Mouse (Mus musculus) natural killer cell, adult 2 months (primary cell): ENCODE results near the gene 9130019O22Rik.
A peak's percentile ranks its signal among the peaks of the same experiment; 100 is the strongest.
"Not testable (repeated sequence)": the region's sequence is repeated elsewhere in the genome, so short reads cannot be mapped to it uniquely, and the experiment has no call there.

ENCODE experiments used
- DNase-seq, 2 experiments: peaks; one replicate each; pipeline ENCODE4 v3.0.0; 2022; ENCODE audit warnings: low spot score in 2 of 2

The 9130019O22Rik gene

DNA sequence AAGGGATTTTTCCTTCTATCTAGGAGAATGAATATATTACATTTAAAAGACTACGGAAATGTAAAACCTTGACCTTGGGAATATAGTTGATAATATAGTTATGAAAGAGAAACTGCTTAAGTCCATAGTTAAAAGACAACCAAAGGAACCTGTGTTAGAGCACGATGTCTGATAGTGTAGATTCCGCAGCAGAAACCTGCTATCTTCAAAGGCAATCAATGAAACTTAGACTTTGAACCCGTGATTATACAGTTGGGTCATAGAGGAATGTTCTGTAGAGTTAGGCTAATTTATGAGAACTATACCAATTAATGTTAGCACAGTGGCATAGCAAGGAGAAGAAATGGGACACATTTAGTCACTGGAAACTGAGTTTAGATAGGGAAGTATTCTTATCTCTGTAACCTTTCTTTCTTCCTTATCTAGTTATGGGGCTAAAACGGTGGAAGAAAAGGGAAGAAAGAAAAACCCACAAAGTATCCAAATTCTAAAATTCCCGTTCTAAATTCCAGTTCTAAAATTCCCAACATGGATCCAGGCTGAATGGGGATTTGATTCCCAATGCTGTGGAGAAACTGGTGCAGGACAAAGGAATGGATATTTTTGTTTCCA lies 8.6 kb downstream of the 9130019O22Rik start:
- DNase-seq = no peak

DNA sequence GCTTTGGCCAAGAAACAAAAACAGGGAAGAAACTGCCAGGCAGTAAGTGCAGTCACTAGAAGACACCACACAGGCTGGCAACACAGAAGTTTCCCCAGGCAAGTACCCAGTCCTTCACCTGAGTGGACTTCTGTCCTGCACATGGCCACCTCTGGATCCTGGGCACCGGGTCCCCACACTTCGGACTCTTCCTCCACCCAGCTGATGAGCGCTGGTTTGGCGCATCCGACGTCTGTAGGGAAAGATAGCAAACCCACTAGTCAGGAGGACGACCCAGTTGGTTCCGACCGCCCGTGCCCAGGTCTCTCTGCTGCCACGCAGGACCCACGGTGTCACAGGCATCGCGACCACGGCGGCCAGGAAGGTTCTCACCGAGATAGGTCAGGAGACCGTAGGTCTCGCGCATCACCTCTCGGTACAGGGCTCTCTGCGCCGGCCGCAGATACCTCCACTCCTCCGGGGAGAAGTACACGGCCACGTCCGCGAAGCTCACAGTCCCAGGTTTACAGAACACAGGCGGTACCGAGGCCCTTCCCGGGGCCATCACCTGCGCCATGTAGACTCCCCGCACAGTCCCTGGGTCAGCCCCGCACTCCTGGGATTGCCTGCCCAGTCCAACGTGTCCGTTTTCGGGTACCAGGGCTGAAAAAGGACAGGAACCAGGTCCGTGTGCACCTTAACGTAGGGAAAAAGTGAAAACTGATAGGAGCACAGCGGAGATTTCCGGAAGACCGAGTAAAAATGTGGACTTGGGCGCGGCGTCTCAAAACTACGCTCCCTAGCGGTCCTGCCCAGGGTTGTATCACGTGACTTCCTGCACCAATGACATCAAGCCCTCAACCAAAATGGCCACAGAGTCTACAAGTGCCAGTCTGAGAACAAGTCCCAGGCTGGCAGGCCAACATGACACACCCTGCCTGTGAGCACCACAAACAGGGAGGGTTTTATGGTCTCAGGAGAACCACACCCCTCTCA lies 11.4 kb downstream of the 9130019O22Rik start, which contains the start of gene Zfp747:
TSS of gene Zfp747 (minus strand) at position 780 of the 975 bp plus-strand sequence.
- DNase-seq = peak; percentile 92 to 93

DNA sequence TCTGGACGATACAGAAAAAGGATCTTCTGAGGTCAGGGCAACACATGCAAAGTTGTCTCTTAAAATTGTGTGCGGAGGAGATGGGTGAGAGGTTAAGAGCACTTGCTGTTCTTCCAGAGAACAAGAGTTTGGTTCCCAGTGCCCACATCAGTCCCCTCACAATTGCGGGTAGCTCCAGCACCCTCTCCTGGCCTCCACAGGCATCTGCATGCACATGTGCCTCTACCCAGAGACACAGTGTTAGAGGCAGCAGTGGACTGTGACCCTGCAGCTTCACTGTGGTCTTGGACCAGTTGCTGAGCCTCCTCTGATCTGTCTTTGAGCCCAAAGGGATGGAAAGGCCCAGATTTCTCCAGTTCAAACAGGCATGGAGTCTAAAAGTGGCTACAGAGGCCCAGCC lies 15.1 kb downstream of the 9130019O22Rik start:
- not testable (repeated sequence) for DNase-seq

DNA sequence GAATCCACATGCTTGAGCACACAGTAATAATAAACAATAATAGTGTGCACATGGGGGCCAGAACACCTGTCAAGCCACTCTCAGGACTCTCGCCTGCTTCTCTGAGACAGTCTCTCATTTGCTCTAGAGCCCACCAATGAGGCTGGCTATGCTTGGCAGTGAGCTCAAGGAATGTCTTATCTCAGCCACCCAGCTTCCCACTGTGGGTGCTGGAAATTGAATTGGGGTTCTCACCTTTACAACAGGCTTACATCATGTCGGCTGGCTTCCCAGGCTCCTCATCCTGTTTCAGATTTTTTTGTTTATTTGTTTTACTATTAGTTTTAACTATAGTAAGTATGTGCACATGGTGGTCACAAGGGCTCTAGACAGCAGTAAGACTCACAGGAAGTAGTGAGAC lies 15.8 kb downstream of the 9130019O22Rik start:
- no peak for DNase-seq

DNA sequence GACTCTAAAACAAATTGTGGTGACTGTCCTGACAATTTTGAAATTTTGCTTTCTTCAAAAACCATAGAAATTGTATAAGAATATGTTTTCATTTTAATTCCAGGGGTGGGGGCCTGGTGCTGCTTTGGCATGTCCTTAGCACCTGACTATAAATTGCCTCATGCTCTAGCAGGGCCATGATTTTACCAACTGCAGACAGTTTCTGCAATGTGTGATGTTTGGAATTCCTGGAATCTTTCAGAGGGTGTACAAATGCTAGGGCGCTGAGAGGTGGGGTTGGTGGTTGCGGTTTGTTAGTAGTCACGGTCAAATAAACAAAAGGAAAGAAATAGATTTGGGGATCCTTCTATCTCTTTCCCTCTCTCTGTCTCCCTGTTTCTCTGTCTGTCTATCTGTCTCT lies 20.7 kb downstream of the 9130019O22Rik start:
- DNase-seq = no peak

DNA sequence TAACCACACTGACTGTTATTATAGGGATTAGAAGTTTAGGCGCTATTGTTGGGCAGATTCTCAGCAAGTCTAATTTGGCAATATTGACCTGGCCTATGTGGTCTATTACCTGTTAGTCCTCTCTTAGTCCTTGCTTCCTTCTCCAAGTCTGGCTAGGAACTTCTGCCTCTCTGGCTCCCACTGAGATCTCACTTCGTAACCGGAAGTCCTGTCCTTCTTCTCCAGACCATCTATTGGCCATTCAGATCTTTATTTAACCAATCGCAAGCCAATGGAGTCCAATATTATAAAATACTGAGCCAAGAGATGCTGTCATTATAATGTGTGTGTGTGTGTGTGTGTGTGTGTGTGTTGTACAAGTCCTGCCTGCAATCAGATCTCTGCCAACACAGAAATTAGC lies 22.8 kb downstream of the 9130019O22Rik start:
- no peak for DNase-seq

DNA sequence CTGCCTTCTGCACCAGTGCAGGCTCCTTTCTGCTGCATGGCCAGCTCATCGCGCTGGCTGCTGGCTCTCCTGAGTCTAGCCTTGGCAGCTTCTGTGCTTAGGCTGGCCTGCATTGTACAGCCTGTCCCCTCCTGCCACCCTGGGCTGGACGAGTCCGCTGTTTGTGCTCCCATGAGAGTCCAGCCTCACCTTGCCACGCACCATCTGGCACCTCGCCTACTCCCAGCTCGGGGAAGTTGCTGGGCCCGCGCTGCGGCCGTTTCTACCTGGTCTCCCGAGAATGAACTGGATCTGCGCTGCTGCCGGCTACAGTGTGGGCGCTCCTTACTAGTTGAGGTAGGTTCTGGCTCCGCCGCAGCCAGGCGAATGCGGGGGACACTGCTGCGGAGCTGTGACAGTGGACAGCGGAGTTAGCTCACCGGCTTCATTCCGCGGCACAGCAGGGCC lies 23.5 kb downstream of the 9130019O22Rik start:
- no peak for DNase-seq

DNA sequence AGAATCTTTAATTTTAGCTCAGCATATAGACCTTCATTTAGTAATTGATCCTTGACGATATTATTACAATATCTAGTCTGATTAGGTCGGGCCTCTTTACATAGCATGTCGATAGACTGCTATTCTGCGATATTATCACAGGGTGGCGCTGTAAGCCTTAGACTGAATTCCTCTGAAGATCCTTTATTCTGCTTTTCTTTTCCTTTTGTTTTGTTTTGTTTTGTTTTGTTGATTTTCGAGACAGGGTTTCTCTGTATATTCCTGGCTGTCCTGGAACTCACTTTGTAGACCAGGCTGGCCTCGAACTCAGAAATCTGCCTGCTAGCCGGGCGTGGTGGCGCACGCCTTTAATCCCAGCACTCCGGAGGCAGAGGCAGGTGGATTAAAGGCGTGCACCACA lies 24.5 kb downstream of the 9130019O22Rik start:
- peak in 1 of 2 experiments; percentile 34 for DNase-seq

DNA sequence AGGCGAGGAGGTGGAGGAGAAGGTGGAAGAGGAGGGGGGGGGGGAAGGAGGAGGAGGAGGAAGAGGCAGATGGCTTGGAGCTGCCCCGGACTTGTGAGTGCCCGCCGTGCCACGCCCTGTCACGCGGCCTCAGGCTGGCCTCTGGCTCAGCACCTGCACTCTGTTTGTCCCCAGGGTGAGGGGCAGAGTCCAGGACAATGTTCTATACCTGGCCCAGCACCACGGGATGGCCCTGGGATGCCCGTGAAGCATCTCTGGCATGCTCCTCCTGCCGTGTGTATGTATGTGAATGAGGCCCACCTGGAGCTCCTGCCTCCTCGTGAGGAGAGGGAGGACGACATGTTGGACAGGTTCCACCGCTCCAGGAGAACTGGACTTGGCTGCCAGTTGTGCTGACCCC lies 25.5 kb downstream of the 9130019O22Rik start:
- no peak for DNase-seq

DNA sequence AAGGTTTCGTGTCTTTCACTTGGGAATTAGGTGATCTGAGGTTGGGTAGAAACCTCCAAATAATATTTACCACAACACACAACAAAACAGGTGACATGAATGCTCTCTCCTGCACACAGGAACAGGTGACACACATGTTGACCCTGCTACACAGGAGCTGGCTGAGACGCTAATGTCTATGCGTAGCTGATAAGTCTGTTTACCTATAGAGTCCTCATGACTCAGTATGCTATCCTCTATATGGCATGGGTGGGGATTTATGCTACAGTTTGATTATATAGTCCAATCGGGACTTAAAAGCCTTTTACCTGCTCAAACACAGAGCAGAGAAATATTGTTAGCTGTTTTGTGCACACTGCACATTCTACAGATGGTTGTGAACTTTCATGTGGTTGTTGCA lies 26.7 kb downstream of the 9130019O22Rik start:
- DNase-seq = no peak

DNA sequence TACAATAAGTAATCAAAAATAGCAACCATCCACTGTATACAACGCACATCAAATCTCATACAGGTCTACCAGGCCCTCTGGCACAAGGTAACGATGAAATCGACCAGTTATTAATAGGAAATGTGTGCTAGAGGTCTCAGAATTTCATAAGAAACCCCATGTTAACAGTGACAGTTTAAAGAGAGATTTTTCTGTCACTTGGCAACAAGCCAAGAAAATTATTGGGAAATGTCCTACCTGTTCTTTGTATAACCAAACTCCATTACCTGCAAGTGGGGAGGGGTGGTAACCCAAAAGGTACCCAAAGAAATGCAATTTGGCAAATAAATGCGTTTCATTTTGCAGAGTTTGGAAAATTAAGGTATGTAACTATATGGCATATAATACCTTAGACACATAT lies 28.5 kb downstream of the 9130019O22Rik start:
- no peak for DNase-seq

DNA sequence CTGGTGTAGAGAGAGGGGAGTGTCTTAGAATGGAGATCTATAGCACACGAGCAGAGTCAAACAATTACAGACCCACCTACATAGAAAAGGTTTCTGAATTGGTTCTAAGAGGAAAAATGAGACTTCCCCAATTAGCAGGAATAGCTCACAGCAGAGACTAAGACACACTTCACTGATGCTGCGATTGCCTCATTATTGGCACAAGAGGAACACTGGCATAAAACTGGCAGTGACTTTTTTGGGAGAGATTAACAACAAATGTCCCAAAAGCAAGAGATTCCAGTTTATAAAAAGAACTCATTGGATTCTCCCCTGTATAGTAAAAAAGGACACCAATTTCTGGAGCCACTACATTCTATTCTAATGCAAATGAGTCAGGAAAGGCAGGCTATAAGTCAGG lies 29.1 kb downstream of the 9130019O22Rik start:
- no peak for DNase-seq

DNA sequence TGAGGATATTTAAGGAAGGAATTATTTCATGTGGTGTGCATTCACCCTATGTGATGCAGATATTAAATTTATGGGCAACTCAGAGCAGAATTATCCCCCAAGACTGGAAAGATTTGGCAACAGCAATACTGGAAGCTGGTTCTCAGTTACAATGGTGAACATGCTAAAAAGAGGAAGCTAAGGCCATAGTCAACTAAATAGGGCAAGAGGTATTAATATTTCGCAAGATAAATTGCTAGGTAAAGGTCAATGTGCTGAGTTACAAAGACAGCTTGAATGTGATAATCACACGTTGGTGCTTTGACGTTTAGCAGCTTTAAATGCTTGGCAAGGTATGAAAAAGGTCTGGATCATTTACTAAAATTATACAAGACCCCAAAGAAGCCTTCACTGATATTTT lies 31.2 kb downstream of the 9130019O22Rik start:
- no peak for DNase-seq

DNA sequence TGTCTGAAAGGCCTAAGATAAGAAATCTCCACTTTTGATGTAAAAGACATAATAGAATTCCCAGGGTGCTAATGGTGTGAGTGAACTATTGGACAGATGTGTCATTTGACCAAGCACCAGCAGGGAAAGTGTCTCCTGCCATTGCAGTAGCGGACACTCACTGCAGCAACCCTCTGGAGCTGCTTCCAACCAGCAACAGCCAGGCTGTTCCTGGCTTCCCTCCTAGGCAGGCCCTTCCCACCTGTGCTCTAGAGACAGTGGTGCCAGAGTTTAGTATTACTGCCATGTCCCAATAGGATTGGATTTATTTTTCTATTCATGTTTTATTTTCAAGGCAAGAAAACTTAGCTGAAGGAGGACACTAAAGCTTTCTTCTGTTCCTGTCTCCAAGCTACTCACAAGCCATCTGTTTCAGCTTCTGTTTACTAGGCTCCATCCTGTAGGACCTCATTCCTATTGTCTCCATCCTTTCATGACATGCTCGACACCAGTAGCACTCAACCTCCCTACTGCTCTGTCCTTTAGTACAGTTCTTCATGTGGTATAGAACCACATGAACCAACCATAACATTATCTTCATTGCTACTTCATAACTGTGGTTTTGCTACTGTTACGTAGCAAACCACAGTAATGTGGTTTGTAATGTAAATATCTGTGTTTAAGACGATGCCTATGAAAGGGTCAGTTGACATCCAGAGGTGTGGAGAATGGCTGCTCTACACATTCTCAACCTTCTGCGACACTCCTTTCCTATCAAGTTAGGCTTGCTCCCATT lies 35.5 kb downstream of the 9130019O22Rik start:
- DNase-seq = no peak

DNA sequence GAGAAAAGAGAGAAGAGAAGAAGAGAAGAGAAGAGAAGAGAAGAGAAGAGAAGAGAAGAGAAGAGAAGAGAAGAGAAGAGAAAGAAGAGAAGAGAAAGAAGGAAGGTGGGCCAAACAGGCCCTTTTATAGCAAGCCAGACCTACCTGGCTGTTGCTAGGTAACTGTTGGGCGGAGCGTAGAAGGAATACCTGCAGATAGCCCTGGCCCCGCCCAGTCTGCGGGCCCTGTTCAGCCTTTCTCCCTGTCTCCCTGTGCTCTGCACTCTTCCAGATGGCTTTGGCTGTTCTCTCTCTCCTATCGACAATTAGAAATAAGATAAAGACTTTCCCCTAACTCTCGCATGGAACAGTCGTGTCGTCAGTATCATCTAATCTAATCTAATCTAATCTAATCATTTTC lies 40.3 kb downstream of the 9130019O22Rik start:
- DNase-seq = no peak

DNA sequence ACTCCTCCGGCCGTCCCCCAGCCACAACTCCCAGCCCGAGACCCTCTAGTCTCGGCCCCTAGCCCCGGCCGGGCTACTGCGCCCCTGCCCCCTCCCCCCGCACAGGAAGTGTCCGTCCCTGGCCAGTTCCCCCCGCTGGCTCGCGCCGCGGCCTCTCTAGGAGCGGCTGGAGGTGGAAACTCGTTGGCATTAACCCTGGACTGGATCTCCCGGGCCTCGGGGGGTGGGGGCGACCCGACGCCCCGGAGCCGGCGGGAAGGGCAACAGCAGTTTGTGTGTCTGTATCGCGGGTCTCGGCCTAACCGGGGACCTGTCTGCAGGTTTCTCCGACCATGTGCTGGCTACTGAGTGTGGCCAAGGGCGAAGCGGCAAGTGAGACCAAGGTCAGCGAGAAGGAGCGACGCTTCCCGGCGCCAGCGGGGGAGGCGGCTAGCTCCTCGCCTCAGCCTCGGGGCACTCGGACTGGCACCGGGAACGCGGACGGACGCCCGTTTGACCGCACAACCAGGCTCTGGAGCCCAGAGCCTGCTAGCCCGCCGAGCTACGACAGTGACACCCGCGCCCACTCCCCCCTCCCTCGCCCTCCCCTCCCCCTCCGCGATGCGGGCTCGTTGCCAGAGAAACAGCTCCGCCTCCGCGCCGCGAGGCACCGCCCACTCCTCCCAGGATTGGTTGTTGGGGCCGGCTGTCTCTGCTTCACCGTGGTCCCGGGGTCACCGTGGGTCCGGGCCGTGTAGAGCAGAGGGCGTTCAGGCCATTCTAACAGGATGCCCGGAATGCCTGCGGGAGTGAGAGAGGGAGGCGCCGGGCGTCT lies 41.2 kb downstream of the 9130019O22Rik start, which contains the start of gene Zfp768:
TSS of gene Zfp768 (minus strand) at position 78 of the 814 bp plus-strand sequence.
- peak; percentile 88 to 92 for DNase-seq

DNA sequence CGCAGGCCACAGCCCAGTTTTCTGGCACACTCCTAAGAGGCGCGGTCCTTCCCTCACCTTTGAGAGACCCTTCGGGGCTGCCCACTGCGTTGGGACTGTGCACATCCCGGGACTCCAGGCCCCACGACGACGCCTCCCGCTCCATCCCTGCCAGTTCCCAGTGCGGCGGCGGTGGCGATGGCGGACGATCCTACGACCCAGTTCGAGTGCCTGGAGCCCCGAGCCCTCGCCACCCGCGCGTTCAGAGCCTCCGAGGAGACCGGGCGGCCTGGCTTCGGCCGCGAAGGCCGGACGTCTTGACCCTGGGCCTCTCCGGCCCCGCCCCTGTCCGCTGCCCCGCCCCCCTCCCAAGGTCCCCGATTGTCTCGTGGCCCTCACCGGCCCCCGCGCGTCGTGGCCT lies 41.9 kb downstream of the 9130019O22Rik start:
- DNase-seq = no peak

DNA sequence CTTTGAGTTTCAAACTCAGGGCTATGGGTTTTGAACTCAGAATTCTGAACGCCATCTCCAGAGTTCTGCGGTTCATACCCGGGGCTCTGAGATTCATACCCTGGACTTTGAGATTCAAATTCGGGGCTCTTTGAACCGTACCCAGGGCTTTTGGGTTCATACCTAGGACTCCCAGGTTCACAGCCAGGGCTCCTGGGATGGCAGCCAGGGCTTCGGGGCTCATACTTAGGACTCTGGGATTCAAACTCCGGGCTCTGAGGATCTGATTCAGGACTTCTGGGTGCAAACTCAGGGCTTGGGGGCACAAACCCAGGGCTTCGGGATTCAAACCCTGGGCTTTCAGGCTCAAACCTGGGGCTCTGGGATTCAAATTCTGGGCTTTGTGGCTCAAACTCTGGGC lies 42.6 kb downstream of the 9130019O22Rik start:
- no peak for DNase-seq

DNA sequence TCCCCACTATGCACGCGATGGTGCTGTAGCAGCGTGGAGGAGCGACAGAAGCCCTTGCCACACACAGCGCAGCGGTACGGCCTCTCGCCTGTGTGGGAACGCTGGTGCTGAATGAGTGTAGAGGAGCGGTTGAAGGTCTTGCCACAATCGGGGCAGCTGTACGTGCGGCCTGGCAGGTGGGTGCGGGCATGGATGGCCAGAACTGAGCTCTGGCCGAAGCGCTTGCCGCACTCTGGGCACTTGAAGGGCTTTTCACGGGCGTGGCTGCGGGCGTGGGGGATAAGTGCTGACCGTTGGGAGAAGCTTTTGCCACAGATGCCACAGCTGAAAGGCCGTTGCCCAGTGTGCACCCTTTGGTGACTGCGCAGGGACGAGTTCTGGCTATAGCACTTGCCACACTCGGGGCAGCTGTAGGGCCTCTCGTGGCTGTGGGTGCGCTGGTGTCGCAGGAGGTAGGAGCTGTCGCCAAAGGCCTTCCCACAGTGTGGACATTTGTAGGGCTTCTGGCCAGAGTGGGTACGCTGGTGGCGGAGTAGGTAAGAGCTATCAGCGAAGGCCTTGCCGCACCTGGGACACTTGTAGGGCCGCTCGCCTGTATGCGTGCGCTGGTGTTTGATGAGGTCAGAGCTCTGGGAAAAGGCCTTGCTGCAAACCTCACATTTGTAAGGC lies 43.5 kb downstream of the 9130019O22Rik start:
- DNase-seq = no peak

DNA sequence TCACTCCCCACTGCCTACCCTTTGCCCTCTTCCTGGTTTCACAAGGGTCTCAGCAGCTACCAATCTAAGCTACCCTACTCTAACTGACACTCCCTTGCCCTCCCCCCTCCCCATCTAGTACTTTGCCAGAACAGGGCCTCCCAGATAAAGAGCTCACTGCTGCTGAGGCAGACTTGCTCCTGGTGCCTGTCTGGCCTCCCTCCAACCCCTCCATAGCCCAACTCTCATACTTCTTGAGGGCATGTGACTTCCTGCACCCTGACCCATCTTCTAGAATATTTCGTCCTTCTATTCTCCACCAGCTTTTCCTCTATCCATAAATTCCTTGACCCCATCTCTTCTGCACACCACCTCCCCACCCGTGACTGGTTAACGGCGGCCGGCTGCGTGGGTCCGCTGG lies 44.1 kb downstream of the 9130019O22Rik start:
- DNase-seq = no peak

DNA sequence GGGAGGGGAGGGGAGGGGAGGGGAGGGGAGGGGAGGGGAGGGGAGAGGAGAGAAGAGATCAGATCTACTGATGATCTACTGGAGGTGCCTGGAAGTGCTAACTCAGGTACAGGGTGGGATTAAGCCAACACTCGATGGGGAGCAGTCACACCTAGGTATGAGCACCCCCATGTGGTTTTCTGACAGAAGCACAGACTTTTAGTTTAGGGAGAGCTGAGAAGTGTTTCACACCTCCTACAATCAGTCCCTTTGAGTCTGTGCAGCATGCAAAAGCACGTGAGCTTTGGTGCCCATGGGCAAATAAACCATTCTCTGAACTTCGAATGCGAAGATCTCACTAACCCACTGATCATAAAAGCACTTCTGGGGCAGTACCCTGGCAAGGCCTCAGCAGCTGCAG lies 44.6 kb downstream of the 9130019O22Rik start:
- peak in 1 of 2 experiments; percentile 21 for DNase-seq
